Mouse (Mus musculus) MEL (cell line): Measurements from ENCODE around the gene Sort1.

Experiments used
- BHLHE40 ChIP-seq: IDR thresholded peaks from 2 replicates; pipeline ENCODE4 v1.6.1; 2012; ENCODE audit warnings: low read depth, mild to moderate bottlenecking, inconsistent platforms, low read length, improper control_type of control experiment, borderline replicate concordance
- CTCF ChIP-seq, 3 experiments: IDR thresholded peaks in 2 of 3; conservative IDR thresholded peaks in 1 of 3; 2 replicates each; pipeline ENCODE4 v1.5.1; 2011 to 2012; ENCODE audit warnings: low read length in 3 of 3, low read depth in 2 of 3, mild to moderate bottlenecking in 2 of 3, improper control_type of control experiment in 1 of 3, inconsistent platforms in 1 of 3, mixed read lengths in 1 of 3, moderate library complexity in 1 of 3; ENCODE audit not compliant: control insufficient read depth in 1 of 3, insufficient read depth in 1 of 3, poor library complexity in 1 of 3, severe bottlenecking in 1 of 3
- GABPA ChIP-seq: IDR thresholded peaks from 2 replicates; pipeline ENCODE4 v1.6.1; 2012; ENCODE audit warnings: low read depth, mild to moderate bottlenecking, inconsistent platforms, low read length, improper control_type of control experiment, moderate library complexity
- GATA1 ChIP-seq: IDR thresholded peaks from 2 replicates; pipeline ENCODE4 v1.6.1; 2011; ENCODE audit warnings: low read depth, low read length, improper control_type of control experiment
- HCFC1 ChIP-seq: IDR thresholded peaks from 2 replicates; pipeline ENCODE4 v1.6.1; 2012; ENCODE audit warnings: low read depth, mild to moderate bottlenecking, inconsistent platforms, low read length, improper control_type of control experiment, moderate library complexity
- MAFK ChIP-seq: IDR thresholded peaks from 2 replicates; pipeline ENCODE4 v1.6.1; 2011; ENCODE audit warnings: low read depth, mild to moderate bottlenecking, low read length, improper control_type of control experiment, borderline replicate concordance
- MAX ChIP-seq: IDR thresholded peaks from 2 replicates; pipeline ENCODE4 v1.6.1; 2011; ENCODE audit warnings: low read length, improper control_type of control experiment
- MXI1 ChIP-seq: IDR thresholded peaks from 2 replicates; pipeline ENCODE4 v1.6.1; 2011; ENCODE audit warnings: mild to moderate bottlenecking, low read depth, low read length, improper control_type of control experiment
- MYC ChIP-seq: IDR thresholded peaks from 2 replicates; pipeline ENCODE4 v1.6.1; 2011; ENCODE audit warnings: low read depth, mild to moderate bottlenecking, low read length, improper control_type of control experiment, moderate library complexity
- NRF1 ChIP-seq: IDR thresholded peaks from 2 replicates; pipeline ENCODE4 v1.6.1; 2014; ENCODE audit warnings: low read depth, mild to moderate bottlenecking, inconsistent platforms, low read length, improper control_type of control experiment, moderate library complexity; ENCODE audit not compliant: poor library complexity, insufficient read depth, severe bottlenecking
- POLR2A ChIP-seq, 2 experiments: IDR thresholded peaks; 2 replicates each; pipeline ENCODE4 v1.6.1; 2011 to 2012; ENCODE audit warnings: low read length in 2 of 2, mild to moderate bottlenecking in 2 of 2, control low read depth in 1 of 2, improper control_type of control experiment in 1 of 2, low read depth in 1 of 2, moderate library complexity in 1 of 2; ENCODE audit not compliant: control insufficient read depth in 1 of 2, insufficient read depth in 1 of 2, poor library complexity in 1 of 2
- RAD21 ChIP-seq: IDR thresholded peaks from 2 replicates; pipeline ENCODE4 v1.6.1; 2011; ENCODE audit warnings: mild to moderate bottlenecking, low read depth, low read length, improper control_type of control experiment
- ZMIZ1 ChIP-seq: IDR thresholded peaks from 2 replicates; pipeline ENCODE4 v1.6.1; 2012; ENCODE audit warnings: low read depth, mild to moderate bottlenecking, inconsistent platforms, low read length, improper control_type of control experiment, moderate library complexity

GRCm38 (mm10) chr3:108368721-108369120, 84.8 kb downstream of the Sort1 start:
- TF ChIP-seq POLR2A (IDR thresholded peaks at IDR 0.05; ENCODE audit: control insufficient read depth in 1 of 2, insufficient read depth in 1 of 2, low read depth in 1 of 2, low read length in 2 of 2, poor library complexity in 1 of 2) (no peak), MAX (no peak), CTCF (IDR thresholded peaks at IDR 0.05 in 2 of 3, conservative IDR thresholded peaks at IDR 0.05 in 1 of 3; ENCODE audit: control insufficient read depth in 1 of 3, insufficient read depth in 1 of 3, low read depth in 2 of 3, low read length in 3 of 3, poor library complexity in 1 of 3, severe bottlenecking in 1 of 3) (no peak), RAD21 (no peak), GABPA (no peak), GATA1 (peak; percentile 46; the same call in 1 of the 2 replicates), NRF1 (no peak), MYC (no peak), MAFK (no peak), BHLHE40 (peak; percentile 41; the same call in 1 of the 2 replicates), HCFC1 (no peak), ZMIZ1 (no peak), MXI1 (no peak)
